ENCODE assay signal across 9 mouse cellular contexts in genomic region chr13:55105953-55106691, GRCm38 (mm10). TPM values are rescaled to one million over a fixed set of nuclear protein-coding genes. Genes with fewer than 3 reads are reported as not detected.
DNase-seq lines count a peak whose midpoint lies in the region; ATAC-seq and TF ChIP-seq lines count a peak whose summit lies in the region.
"Had no signal": no experiment of that assay in that cellular context is flagged by ENCODE, and none has a peak within 500 bp of the region (broad histone marks: within the 10 kb centered on the region; RNA-seq: fewer than 3 reads in every experiment).

No protein-coding gene starts in this region.

- peak; percentile 5 for DNase-seq in right cerebral cortex, postnatal 4 days
- no peak for DNase-seq in right cerebral cortex, postnatal 25 days
- peak; percentile 66 to 79 for DNase-seq in adrenal gland, postnatal 36 days
- DNase-seq in lung, postnatal 10 days: peak; percentile 9
- no peak for DNase-seq in stomach, postnatal 0 days (ENCODE audit: low spot score)
- DNase-seq in urinary bladder, postnatal 4 days (ENCODE audit: low spot score in 2 of 2): no peak

- H3K27me3 ChIP-seq in embryonic facial prominence, embryonic 15.5 days: no peaks in the 10 kb centered on the region
- no peaks in the 10 kb centered on the region for H3K27me3 ChIP-seq in hindbrain, embryonic 15.5 days
- H3K27me3 ChIP-seq in stomach, postnatal 0 days (ENCODE audit: control insufficient read depth, insufficient read depth, low read length): no peaks in the 10 kb centered on the region

- TF ChIP-seq EP300 in stomach, postnatal 0 days (optimal IDR thresholded peaks at IDR 0.05): no peak

- peaks cover 17% of the 10 kb centered on the region for H3K4me1 ChIP-seq in embryonic facial prominence, embryonic 15.5 days
- peaks cover 14% of the 10 kb centered on the region for H3K4me1 ChIP-seq in hindbrain, embryonic 15.5 days (replicated peaks)
- H3K4me1 ChIP-seq in stomach, postnatal 0 days (replicated peaks; ENCODE audit: control insufficient read depth, insufficient read depth): no peaks in the 10 kb centered on the region

- H3K9ac ChIP-seq in embryonic facial prominence, embryonic 15.5 days: peak overlapping the region; percentile 76
- peak overlapping the region; percentile 81 for H3K9ac ChIP-seq in hindbrain, embryonic 15.5 days
- peak overlapping the region; percentile 81 for H3K9ac ChIP-seq in stomach, postnatal 0 days (ENCODE audit: low read length)

- no peaks in the 10 kb centered on the region for H3K9me3 ChIP-seq in embryonic facial prominence, embryonic 15.5 days (replicated peaks)
- H3K9me3 ChIP-seq in hindbrain, embryonic 15.5 days: no peaks in the 10 kb centered on the region
- no peaks in the 10 kb centered on the region for H3K9me3 ChIP-seq in stomach, postnatal 0 days (ENCODE audit: control insufficient read depth, low read length)

- H3K27ac ChIP-seq in embryonic facial prominence, embryonic 15.5 days (replicated peaks): peak overlapping the region; percentile 92
- 0 out of 2 replicates have a peak overlapping the region, but pooled peaks have one; percentile 3 for H3K27ac ChIP-seq in hindbrain, embryonic 15.5 days (replicated peaks)
- peak overlapping the region; percentile 88 for H3K27ac ChIP-seq in stomach, postnatal 0 days (replicated peaks)

- ATAC-seq in embryonic facial prominence, embryonic 15.5 days (ENCODE audit: insufficient number of reproducible peaks, low FRiP score, low TSS enrichment, low read depth): no peak
- no peak for ATAC-seq in hindbrain, embryonic 15.5 days (ENCODE audit: low FRiP score, low read depth)
- no peak for ATAC-seq in stomach, postnatal 0 days (ENCODE audit: low FRiP score, low TSS enrichment)

- H3K36me3 ChIP-seq in embryonic facial prominence, embryonic 15.5 days: peaks cover 19% of the 10 kb centered on the region; the same call in 1 of the 2 replicates
- H3K36me3 ChIP-seq in hindbrain, embryonic 15.5 days: peaks cover 6% of the 10 kb centered on the region; the same call in 1 of the 2 replicates
- H3K36me3 ChIP-seq in stomach, postnatal 0 days (ENCODE audit: control insufficient read depth, insufficient read depth, low read length): no peaks in the 10 kb centered on the region

- 18% methylated on average over 8 of the region's 8 CpGs for WGBS in embryonic facial prominence, embryonic 15.5 days
- 22% methylated on average over 8 of the region's 8 CpGs for WGBS in hindbrain, embryonic 15.5 days
- WGBS in stomach, postnatal 0 days: 10% methylated on average over 8 of the region's 8 CpGs

- H3K4me2 ChIP-seq in embryonic facial prominence, embryonic 15.5 days (replicated peaks): peak overlapping the region; percentile 69
- H3K4me2 ChIP-seq in hindbrain, embryonic 15.5 days: peak overlapping the region; percentile 64
- peak overlapping the region; percentile 73 for H3K4me2 ChIP-seq in stomach, postnatal 0 days (replicated peaks; ENCODE audit: low read depth)

- no peak for TF ChIP-seq CTCF in stomach, postnatal 0 days (IDR thresholded peaks at IDR 0.05; ENCODE audit: low read depth)

- H3K4me3 ChIP-seq in embryonic facial prominence, embryonic 15.5 days (replicated peaks): peak overlapping the region; percentile 94
- H3K4me3 ChIP-seq in hindbrain, embryonic 15.5 days: peak overlapping the region; percentile 94
- peak overlapping the region; percentile 89 for H3K4me3 ChIP-seq in stomach, postnatal 0 days (ENCODE audit: low read depth, low read length)

RNA-seq across cellular contexts. Expression of gene Zfp346, which starts 1.0 kb away (rescaled TPM):
- total RNA-seq in adrenal gland, postnatal 36 days (2021): 10 to 100 TPM; 45.8 to 50.9 TPM
- polyA plus RNA-seq in embryonic facial prominence, embryonic 15.5 days (2015; fragmentation: Nextera tagmentation; extraction: Ambion mirVana): 24.3 and 26.3 TPM in 2 replicates
- polyA plus RNA-seq in hindbrain, embryonic 15.5 days (2015; fragmentation: Nextera tagmentation; extraction: Ambion mirVana): 28.4 and 30.1 TPM in 2 replicates
- polyA plus RNA-seq in stomach, postnatal 0 days (2015; fragmentation: Nextera tagmentation; extraction: Ambion mirVana): 5.0 and 6.4 TPM in 2 replicates

RNA-seq across cellular contexts. Expression of gene Uimc1, which starts 6.0 kb away (rescaled TPM):
- total RNA-seq in adrenal gland, postnatal 36 days (2021): 10 to 100 TPM; 27.1 to 29.4 TPM
- polyA plus RNA-seq in embryonic facial prominence, embryonic 15.5 days (2015; fragmentation: Nextera tagmentation; extraction: Ambion mirVana): 27.8 and 32.2 TPM in 2 replicates
- polyA plus RNA-seq in hindbrain, embryonic 15.5 days (2015; fragmentation: Nextera tagmentation; extraction: Ambion mirVana): 19.1 and 20.3 TPM in 2 replicates
- polyA plus RNA-seq in stomach, postnatal 0 days (2015; fragmentation: Nextera tagmentation; extraction: Ambion mirVana): 16.7 and 17.0 TPM in 2 replicates

RNA-seq across cellular contexts. Expression of gene Gm17617, which starts 27.2 kb away (rescaled TPM):
- not detected for total RNA-seq in adrenal gland, postnatal 36 days (2021)
- polyA plus RNA-seq in embryonic facial prominence, embryonic 15.5 days (2015; fragmentation: Nextera tagmentation; extraction: Ambion mirVana): not detected in 2 replicates
- not detected in 2 replicates for polyA plus RNA-seq in hindbrain, embryonic 15.5 days (2015; fragmentation: Nextera tagmentation; extraction: Ambion mirVana)
- polyA plus RNA-seq in stomach, postnatal 0 days (2015; fragmentation: Nextera tagmentation; extraction: Ambion mirVana): not detected in 2 replicates
- polyA plus RNA-seq: gonadal fat pad, adult 2 months had no signal

RNA-seq across cellular contexts. Expression of gene Fgfr4, which starts 46.3 kb away (rescaled TPM):
- total RNA-seq in adrenal gland, postnatal 36 days (2021): 10 to 100 TPM; 35.9 to 61.1 TPM
- polyA plus RNA-seq in embryonic facial prominence, embryonic 15.5 days (2015; fragmentation: Nextera tagmentation; extraction: Ambion mirVana): 12.7 and 14.6 TPM in 2 replicates
- polyA plus RNA-seq in hindbrain, embryonic 15.5 days (2015; fragmentation: Nextera tagmentation; extraction: Ambion mirVana): 1.5 and 1.6 TPM in 2 replicates
- 1.4 and 1.6 TPM in 2 replicates for polyA plus RNA-seq in stomach, postnatal 0 days (2015; fragmentation: Nextera tagmentation; extraction: Ambion mirVana)

Comparison
In these comparisons a context has a peak if more than half of its experiments do, and no peak if none do; other contexts are left out.
1. DNase-seq: peak in right cerebral cortex, postnatal 4 days (single experiment), adrenal gland, postnatal 36 days (2 of 2) and lung, postnatal 10 days (single experiment); none in right cerebral cortex, postnatal 25 days (single experiment), stomach, postnatal 0 days (single experiment) and urinary bladder, postnatal 4 days (0 of 2).
2. H3K27ac ChIP-seq: peak in every context shown above with its lines; median percentile 92 in embryonic facial prominence, embryonic 15.5 days; 88 in stomach, postnatal 0 days; 3 in hindbrain, embryonic 15.5 days.
3. Peak in every context shown above with its lines, with median percentiles within 50 percentile points of each other: H3K4me2 ChIP-seq, H3K4me3 ChIP-seq and H3K9ac ChIP-seq.